Mouse (Mus musculus) adrenal gland, adult 2 months (tissue): Measurements from ENCODE around the gene Hectd1. TPM values are rescaled to one million over a fixed set of nuclear protein-coding genes. Genes with fewer than 3 reads are reported as not detected.

ENCODE experiments used
- DNase-seq: peaks from one replicate; pipeline ENCODE4 v3.0.0; 2021
- polyA plus RNA-seq: library from polyadenylated mRNA; depleted of rRNA; stranded (reverse); fragments of >200 nt; gene quantifications from 2 replicates; pipeline ENCODE4 v1.2.3, GENCODE M21; 2012; rRNA removed
- total RNA-seq, 2 experiments: library from RNA; stranded (reverse); gene quantifications; 2 replicates each; pipeline ENCODE4 v1.2.3; 2021

Hectd1 gene
- total and polyA plus RNA-seq, 3 experiments = 8.0 to 81.7 (median 70.7) TPM

- no peak for DNase-seq
These were observed 127.6 kb downstream of the Hectd1 start for GRCm38 (mm10) chr12:51701723-51702122.

DNA sequence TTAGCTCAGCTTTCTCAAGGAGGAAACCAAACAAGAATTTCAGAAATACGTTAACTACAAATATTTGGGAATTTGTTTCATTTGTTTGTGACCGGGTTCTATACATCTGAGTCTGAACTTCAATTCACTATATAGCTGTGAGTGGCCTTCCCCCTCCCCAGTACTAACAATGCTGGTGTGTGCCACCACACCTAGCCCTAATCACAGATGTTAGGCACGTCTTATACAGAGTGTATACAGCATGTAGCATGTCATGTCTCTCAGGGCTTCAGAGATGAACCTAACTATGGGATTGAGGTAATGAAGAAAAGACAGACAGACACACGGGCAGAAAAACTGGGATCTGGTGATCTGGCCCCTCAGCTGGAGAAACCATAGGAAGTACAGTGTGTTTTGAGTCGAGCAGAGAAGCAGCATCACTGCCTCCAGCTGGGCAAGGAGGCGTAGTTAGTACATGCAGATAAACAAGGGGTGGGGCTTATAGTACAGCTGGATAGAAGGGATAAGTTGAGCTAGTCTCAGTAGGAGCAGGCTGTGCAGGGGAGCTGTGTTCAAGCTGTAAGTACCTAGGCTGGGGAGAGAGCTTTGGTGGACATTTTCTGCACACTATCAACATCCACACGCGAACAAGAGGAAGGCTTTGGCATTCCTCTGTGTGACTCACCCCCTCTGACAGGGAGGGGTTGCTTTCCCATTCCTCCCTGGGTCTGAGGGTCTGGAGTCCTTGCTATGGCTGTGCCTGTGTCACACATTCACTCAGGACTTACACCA, 129.5 kb downstream of the Hectd1 start:
- DNase-seq = no peak

DNA sequence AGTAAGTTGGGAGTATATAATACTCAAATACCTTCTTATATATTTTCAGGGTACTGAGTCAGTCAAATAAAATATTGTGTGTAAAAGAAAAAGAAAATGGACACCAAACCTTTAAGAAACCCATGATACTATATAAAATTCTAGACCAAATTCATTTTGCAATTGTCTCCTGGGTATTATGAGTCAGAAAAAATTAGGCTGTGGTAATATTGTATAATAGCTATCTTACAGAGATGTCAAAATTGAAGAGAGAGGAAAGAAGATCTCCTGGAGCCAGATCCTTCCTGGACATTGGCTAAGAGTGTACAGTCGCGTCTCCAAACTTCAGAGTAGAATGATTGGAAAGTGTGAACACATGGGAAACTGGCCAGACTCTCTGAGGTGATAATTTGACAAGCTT, 133.2 kb downstream of the Hectd1 start:
- no peak for DNase-seq

DNA sequence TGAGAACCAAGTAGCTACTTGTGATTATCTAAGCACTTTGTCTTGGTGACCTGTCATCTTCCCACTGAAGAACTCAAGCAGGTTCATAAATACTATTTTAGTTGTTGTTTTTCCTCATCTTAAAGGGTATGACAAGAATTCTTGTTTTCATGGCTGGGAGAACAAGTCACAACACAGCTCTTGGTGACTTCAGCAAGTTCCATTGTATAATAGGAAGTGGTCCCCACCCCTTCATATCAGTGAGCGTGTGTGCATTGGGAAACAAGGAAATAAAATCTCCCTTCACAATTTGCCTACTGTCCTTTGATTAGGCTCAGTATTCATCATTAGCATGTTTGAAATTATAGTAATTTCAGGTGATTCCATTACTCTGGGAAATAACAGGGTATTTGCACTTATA, 134.4 kb downstream of the Hectd1 start:
- DNase-seq = no peak

DNA sequence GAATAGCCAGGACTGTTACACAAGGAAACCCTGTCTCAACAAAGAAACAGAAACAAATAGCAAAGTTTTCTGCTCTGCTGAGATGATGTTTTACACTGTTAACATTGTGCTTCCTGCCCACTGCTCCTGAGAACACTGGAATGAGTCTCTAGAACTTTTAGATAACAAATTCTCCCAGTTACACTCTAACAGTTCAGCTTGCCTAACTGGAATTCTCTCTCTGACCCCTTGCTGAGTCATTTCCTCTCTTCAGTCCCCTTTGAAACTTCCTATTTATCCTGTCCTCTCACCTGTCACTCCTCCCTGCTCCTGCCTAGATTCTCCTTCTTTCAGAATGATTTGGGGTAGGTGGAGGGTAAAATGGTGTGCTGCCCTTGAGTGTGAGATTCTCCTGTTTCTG, 135.2 kb downstream of the Hectd1 start:
- no peak for DNase-seq

Other genes with a start within 250 kb of the Hectd1 start
- gene Coch, start 236.2 kb downstream of the Hectd1 start, total RNA-seq = under 1 TPM; 0.21 to 0.81 TPM
- 0.95 and 1.0 TPM in 2 replicates for gene Coch, start 236.2 kb downstream of the Hectd1 start, polyA plus RNA-seq
- 10 to 100 TPM; 18.5 to 27.9 TPM for gene Ap4s1, start 138.5 kb downstream of the Hectd1 start, total RNA-seq
- 6.6 and 7.1 TPM in 2 replicates for gene Ap4s1, start 138.5 kb downstream of the Hectd1 start, polyA plus RNA-seq
- 10 to 100 TPM; 79.5 to 80.8 TPM for gene Strn3, start 137.6 kb downstream of the Hectd1 start, total RNA-seq
- gene Strn3, start 137.6 kb downstream of the Hectd1 start, polyA plus RNA-seq = 30.8 and 34.0 TPM in 2 replicates
- gene Heatr5a, start 141.8 kb upstream of the Hectd1 start, total RNA-seq = 10 to 100 TPM; 20.3 to 23.0 TPM
- 18.5 and 24.9 TPM in 2 replicates for gene Heatr5a, start 141.8 kb upstream of the Hectd1 start, polyA plus RNA-seq
- gene Dtd2, start 177.0 kb upstream of the Hectd1 start, total RNA-seq = 10 to 100 TPM; 16.1 to 22.5 TPM
- 10.3 and 16.5 TPM in 2 replicates for gene Dtd2, start 177.0 kb upstream of the Hectd1 start, polyA plus RNA-seq
- gene Gpr33, start 198.5 kb upstream of the Hectd1 start, total RNA-seq = not detected
- 0.07 TPM in 1 of 2 replicates, not detected in the other for gene Gpr33, start 198.5 kb upstream of the Hectd1 start, polyA plus RNA-seq